Comparison of ENCODE assay signal across 15 mouse cellular contexts in genomic region chr14:16678335-16678734, GRCm38 (mm10).
"Had no signal": no experiment of that assay in that cellular context is flagged by ENCODE, and none has a peak within 500 bp of the region (broad histone marks: within the 10 kb centered on the region; RNA-seq: fewer than 3 reads in every experiment).

No protein-coding gene starts in this region.

- H3K36me3 ChIP-seq: neural tube, embryonic 15.5 days; stomach, embryonic 15.5 days had no signal

- H3K9ac ChIP-seq: neural tube, embryonic 15.5 days; stomach, embryonic 15.5 days had no signal

- H3K9me3 ChIP-seq: neural tube, embryonic 15.5 days; stomach, embryonic 15.5 days had no signal

- H3K27ac ChIP-seq: neural tube, embryonic 15.5 days; stomach, embryonic 15.5 days; stomach, postnatal 0 days had no signal

- DNase-seq: retina, postnatal 1 day; right cerebral cortex, adult 18-20 months; right cerebral cortex, postnatal 14 days; right cerebral cortex, postnatal 25 days; right cerebral cortex, postnatal 4 days; spleen, adult 18-20 months; thymus, adult 18-20 months; thymus, adult 2 months; thymus, postnatal 14 days; thymus, postnatal 25 days; thymus, postnatal 36 days; thymus, postnatal 4 days had no signal

- H3K4me1 ChIP-seq: neural tube, embryonic 15.5 days; stomach, embryonic 15.5 days had no signal

- H3K27me3 ChIP-seq: neural tube, embryonic 15.5 days; stomach, embryonic 15.5 days had no signal

- H3K4me3 ChIP-seq: neural tube, embryonic 15.5 days; stomach, embryonic 15.5 days had no signal

- H3K4me2 ChIP-seq: neural tube, embryonic 15.5 days; stomach, embryonic 15.5 days had no signal
